Mouse (Mus musculus) heart, postnatal 0 days (tissue): Measurements from ENCODE around the gene Myo1b.

Source experiments
- CTCF ChIP-seq: IDR thresholded peaks from 2 replicates; pipeline ENCODE4 v1.5.1; 2016; ENCODE audit warnings: antibody characterized with exemption, control low read depth, low read depth
- EP300 ChIP-seq: IDR thresholded peaks from 2 replicates; pipeline ENCODE4 v1.6.1; 2016; ENCODE audit warnings: antibody characterized with exemption, low read depth

DNA sequence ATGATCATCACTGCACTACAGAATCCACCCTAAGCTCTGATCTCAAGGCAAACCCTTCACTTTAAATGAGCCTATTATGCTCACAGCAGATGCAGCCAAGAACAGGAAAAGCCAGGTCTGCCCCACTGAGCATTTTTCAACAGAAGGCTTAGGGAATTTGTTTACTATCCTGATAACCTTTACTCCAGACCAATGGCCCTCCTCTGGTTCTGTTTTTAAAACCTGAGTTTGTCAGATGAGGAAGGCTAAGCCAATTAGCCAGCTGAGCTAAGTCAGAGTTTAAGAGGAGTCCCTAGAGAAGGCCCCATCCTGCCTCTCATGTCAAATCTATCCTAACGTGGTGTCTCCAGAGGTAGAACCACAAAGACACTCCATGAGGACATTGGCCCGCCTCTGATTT is 19.1 kb upstream of the Myo1b start:
- TF ChIP-seq CTCF (no peak), EP300 (no peak)
